Mouse (Mus musculus): Measurements from ENCODE around the gene Klhdc10. TPM values are rescaled to one million over a fixed set of nuclear protein-coding genes. Genes with fewer than 3 reads are reported as not detected.

Gene Klhdc10
- polyA plus RNA-seq, 1 experiment from 2014 or later, result 16.5 TPM

- 49% methylated on average over 10 of the region's 10 CpGs for whole genome bisulfite sequencing
- peak; percentile 7; the same call in 1 of the 2 replicates for ATAC-seq (ENCODE audit: insufficient read depth, low FRiP score)
- H3K27ac ChIP-seq (ENCODE audit: low read length), result peak overlapping the region; percentile 74; the same call in 1 of the 2 replicates
These were observed 74.5 kb downstream of the Klhdc10 start for GRCm38 (mm10) chr6:30476025-30476765.

GRCm38 (mm10) chr6:30477210-30477714 lies 75.6 kb downstream of the Klhdc10 start:
- 0 out of 2 replicates have a peak overlapping the region, but pooled peaks have one; percentile 26 for H3K9ac ChIP-seq (ENCODE audit: low read length)
- ATAC-seq (ENCODE audit: insufficient read depth, low FRiP score), result peak; percentile 79
- WGBS, result 31% methylated on average over 8 of the region's 8 CpGs

More at GRCm38 (mm10) chr6:30476025-30476765, 74.5 kb downstream of the Klhdc10 start:
- H3K4me2 ChIP-seq (ENCODE audit: low read depth, low read length), result no peak overlapping the region
- H3K9ac ChIP-seq (ENCODE audit: low read length), result no peak overlapping the region
- H3K4me3 ChIP-seq (replicated peaks; ENCODE audit: low read length), result no peak overlapping the region
- peaks cover 18% of the 10 kb centered on the region for H3K4me1 ChIP-seq (ENCODE audit: control insufficient read depth, insufficient read depth, low read length)
- no peaks in the 10 kb centered on the region for H3K9me3 ChIP-seq (replicated peaks; ENCODE audit: control insufficient read depth, low read length)
- H3K27me3 ChIP-seq (ENCODE audit: control insufficient read depth, insufficient read depth, low read length), result no peaks in the 10 kb centered on the region
- no peaks in the 10 kb centered on the region for H3K36me3 ChIP-seq (ENCODE audit: control insufficient read depth, insufficient read depth, low read length)

GRCm38 (mm10) chr6:30477784-30478183 lies 76.1 kb downstream of the Klhdc10 start:
- Histone ChIP-seq H3K4me2 (ENCODE audit: low read depth, low read length) (no peak overlapping the region; the same call in 1 of the 2 replicates), H3K36me3 (ENCODE audit: control insufficient read depth, insufficient read depth, low read length) (no peaks in the 10 kb centered on the region; the same call in 1 of the 2 replicates), H3K9ac (ENCODE audit: low read length) (no peak overlapping the region), H3K9me3 (replicated peaks; ENCODE audit: control insufficient read depth, low read length) (no peaks in the 10 kb centered on the region), H3K4me3 (replicated peaks; ENCODE audit: low read length) (no peak overlapping the region), H3K4me1 (ENCODE audit: control insufficient read depth, insufficient read depth, low read length) (peaks cover 18% of the 10 kb centered on the region), H3K27me3 (ENCODE audit: control insufficient read depth, insufficient read depth, low read length) (no peaks in the 10 kb centered on the region), H3K27ac (ENCODE audit: low read length) (peak overlapping the region; percentile 74; the same call in 1 of the 2 replicates)
- no peak for ATAC-seq (ENCODE audit: insufficient read depth, low FRiP score)
- WGBS, result 71% methylated on average over 6 of the region's 6 CpGs

More at GRCm38 (mm10) chr6:30477210-30477714, 75.6 kb downstream of the Klhdc10 start:
- Histone ChIP-seq H3K4me1 (ENCODE audit: control insufficient read depth, insufficient read depth, low read length) (peaks cover 18% of the 10 kb centered on the region), H3K36me3 (ENCODE audit: control insufficient read depth, insufficient read depth, low read length) (no peaks in the 10 kb centered on the region; the same call in 1 of the 2 replicates), H3K27ac (ENCODE audit: low read length) (peak overlapping the region; percentile 74), H3K4me3 (replicated peaks; ENCODE audit: low read length) (no peak overlapping the region), H3K27me3 (ENCODE audit: control insufficient read depth, insufficient read depth, low read length) (no peaks in the 10 kb centered on the region), H3K4me2 (ENCODE audit: low read depth, low read length) (no peak overlapping the region; the same call in 1 of the 2 replicates), H3K9me3 (replicated peaks; ENCODE audit: control insufficient read depth, low read length) (no peaks in the 10 kb centered on the region)

- Histone ChIP-seq H3K4me3 (replicated peaks; ENCODE audit: low read length) (no peak overlapping the region), H3K27me3 (ENCODE audit: control insufficient read depth, insufficient read depth, low read length) (no peaks in the 10 kb centered on the region), H3K9me3 (replicated peaks; ENCODE audit: control insufficient read depth, low read length) (no peaks in the 10 kb centered on the region), H3K9ac (ENCODE audit: low read length) (no peak overlapping the region), H3K4me2 (ENCODE audit: low read depth, low read length) (no peak overlapping the region), H3K4me1 (ENCODE audit: control insufficient read depth, insufficient read depth, low read length) (peaks cover 18% of the 10 kb centered on the region), H3K27ac (ENCODE audit: low read length) (no peak overlapping the region), H3K36me3 (ENCODE audit: control insufficient read depth, insufficient read depth, low read length) (peaks cover 6% of the 10 kb centered on the region)
- ATAC-seq (ENCODE audit: insufficient read depth, low FRiP score), result no peak
- whole genome bisulfite sequencing, result 82% methylated on average over 3 of the region's 3 CpGs
These were observed 77.8 kb downstream of the Klhdc10 start for GRCm38 (mm10) chr6:30479418-30479817.

GRCm38 (mm10) chr6:30482908-30483307 lies 81.2 kb downstream of the Klhdc10 start:
- H3K4me1 ChIP-seq (ENCODE audit: control insufficient read depth, insufficient read depth, low read length), result 0 out of 2 replicates have a peak, but pooled peaks cover 2% of the 10 kb centered on the region
- H3K36me3 ChIP-seq (ENCODE audit: control insufficient read depth, insufficient read depth, low read length), result peaks cover 22% of the 10 kb centered on the region
- no peaks in the 10 kb centered on the region for H3K9me3 ChIP-seq (replicated peaks; ENCODE audit: control insufficient read depth, low read length)
- H3K4me3 ChIP-seq (replicated peaks; ENCODE audit: low read length), result no peak overlapping the region
- ATAC-seq (ENCODE audit: insufficient read depth, low FRiP score), result no peak
- no peak overlapping the region for H3K27ac ChIP-seq (ENCODE audit: low read length)
- 77% methylated on average over 2 of the region's 2 CpGs for WGBS
- no peaks in the 10 kb centered on the region for H3K27me3 ChIP-seq (ENCODE audit: control insufficient read depth, insufficient read depth, low read length)
- no peak overlapping the region for H3K4me2 ChIP-seq (ENCODE audit: low read depth, low read length)
- no peak overlapping the region for H3K9ac ChIP-seq (ENCODE audit: low read length)

DNA sequence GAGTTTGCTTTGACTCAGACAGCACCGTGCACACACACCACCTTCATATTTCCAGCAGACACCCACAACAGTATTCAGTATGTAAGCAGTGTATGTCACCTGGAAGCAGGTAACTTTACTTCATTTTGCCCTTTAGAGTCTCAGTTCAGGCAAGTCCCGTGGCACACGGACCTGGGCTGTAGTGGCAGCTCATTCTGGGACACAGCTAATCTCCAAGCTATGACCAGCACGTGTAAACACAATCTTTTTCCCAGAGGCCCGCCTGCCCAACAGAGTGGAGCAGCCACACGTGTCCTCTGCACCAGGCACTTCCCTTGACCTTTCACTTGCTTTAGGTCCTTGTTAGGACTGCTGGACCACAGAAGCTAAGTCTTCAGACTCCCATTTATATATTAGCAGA lies 84.8 kb downstream of the Klhdc10 start:
- no peaks in the 10 kb centered on the region for H3K4me1 ChIP-seq (ENCODE audit: control insufficient read depth, insufficient read depth, low read length)
- H3K4me2 ChIP-seq (ENCODE audit: low read depth, low read length), result no peak overlapping the region
- ATAC-seq (ENCODE audit: insufficient read depth, low FRiP score), result no peak
- H3K27me3 ChIP-seq (ENCODE audit: control insufficient read depth, insufficient read depth, low read length), result no peaks in the 10 kb centered on the region
- H3K27ac ChIP-seq (ENCODE audit: low read length), result no peak overlapping the region
- no peak overlapping the region for H3K4me3 ChIP-seq (replicated peaks; ENCODE audit: low read length)
- peaks cover 22% of the 10 kb centered on the region for H3K36me3 ChIP-seq (ENCODE audit: control insufficient read depth, insufficient read depth, low read length)
- no peaks in the 10 kb centered on the region for H3K9me3 ChIP-seq (replicated peaks; ENCODE audit: control insufficient read depth, low read length)
- H3K9ac ChIP-seq (ENCODE audit: low read length), result no peak overlapping the region
- 76% methylated on average over 6 of the region's 6 CpGs for WGBS

- H3K27ac ChIP-seq (ENCODE audit: low read length), result no peak overlapping the region
- no peak overlapping the region for H3K9ac ChIP-seq (ENCODE audit: low read length)
- no peaks in the 10 kb centered on the region for H3K4me1 ChIP-seq (ENCODE audit: control insufficient read depth, insufficient read depth, low read length)
- no peak overlapping the region for H3K4me3 ChIP-seq (replicated peaks; ENCODE audit: low read length)
- 81% methylated on average over 3 of the region's 3 CpGs for WGBS
- no peaks in the 10 kb centered on the region for H3K27me3 ChIP-seq (ENCODE audit: control insufficient read depth, insufficient read depth, low read length)
- ATAC-seq (ENCODE audit: insufficient read depth, low FRiP score), result no peak
- H3K9me3 ChIP-seq (replicated peaks; ENCODE audit: control insufficient read depth, low read length), result no peaks in the 10 kb centered on the region
- H3K4me2 ChIP-seq (ENCODE audit: low read depth, low read length), result no peak overlapping the region
- peaks cover 5% of the 10 kb centered on the region for H3K36me3 ChIP-seq (ENCODE audit: control insufficient read depth, insufficient read depth, low read length)
These were observed 97.4 kb downstream of the Klhdc10 start for GRCm38 (mm10) chr6:30499049-30499448.

Other genes with a start within 250 kb of the Klhdc10 start
- gene Ube2h, start 97.3 kb upstream of the Klhdc10 start, polyA plus RNA-seq (2015; fragmentation: Nextera tagmentation; extraction: Ambion mirVana), result 45.3 and 47.6 TPM in 2 replicates
- gene Zc3hc1, start 10.8 kb upstream of the Klhdc10 start, polyA plus RNA-seq (2015; fragmentation: Nextera tagmentation; extraction: Ambion mirVana), result 36.0 and 38.9 TPM in 2 replicates
- 29.9 and 31.6 TPM in 2 replicates for gene Tmem209, start 107.9 kb downstream of the Klhdc10 start, polyA plus RNA-seq (2015; fragmentation: Nextera tagmentation; extraction: Ambion mirVana)
- not detected in 2 replicates for gene Ssmem1, start 108.0 kb downstream of the Klhdc10 start, polyA plus RNA-seq (2015; fragmentation: Nextera tagmentation; extraction: Ambion mirVana)
- 688 and 708 TPM in 2 replicates for gene Cpa2, start 139.7 kb downstream of the Klhdc10 start, polyA plus RNA-seq (2015; fragmentation: Nextera tagmentation; extraction: Ambion mirVana)
- 1.4 and 1.5 TPM in 2 replicates for gene Cpa4, start 166.5 kb downstream of the Klhdc10 start, polyA plus RNA-seq (2015; fragmentation: Nextera tagmentation; extraction: Ambion mirVana)
- gene Cpa5, start 209.1 kb downstream of the Klhdc10 start, polyA plus RNA-seq (2015; fragmentation: Nextera tagmentation; extraction: Ambion mirVana), result 0.21 and 0.24 TPM in 2 replicates
- 684 and 706 TPM in 2 replicates for gene Cpa1, start 237.3 kb downstream of the Klhdc10 start, polyA plus RNA-seq (2015; fragmentation: Nextera tagmentation; extraction: Ambion mirVana)

Data from stomach, embryonic 16.5 days (tissue).